Comparison of ENCODE assay signal across 1 mouse cellular context in the genomic region with DNA sequence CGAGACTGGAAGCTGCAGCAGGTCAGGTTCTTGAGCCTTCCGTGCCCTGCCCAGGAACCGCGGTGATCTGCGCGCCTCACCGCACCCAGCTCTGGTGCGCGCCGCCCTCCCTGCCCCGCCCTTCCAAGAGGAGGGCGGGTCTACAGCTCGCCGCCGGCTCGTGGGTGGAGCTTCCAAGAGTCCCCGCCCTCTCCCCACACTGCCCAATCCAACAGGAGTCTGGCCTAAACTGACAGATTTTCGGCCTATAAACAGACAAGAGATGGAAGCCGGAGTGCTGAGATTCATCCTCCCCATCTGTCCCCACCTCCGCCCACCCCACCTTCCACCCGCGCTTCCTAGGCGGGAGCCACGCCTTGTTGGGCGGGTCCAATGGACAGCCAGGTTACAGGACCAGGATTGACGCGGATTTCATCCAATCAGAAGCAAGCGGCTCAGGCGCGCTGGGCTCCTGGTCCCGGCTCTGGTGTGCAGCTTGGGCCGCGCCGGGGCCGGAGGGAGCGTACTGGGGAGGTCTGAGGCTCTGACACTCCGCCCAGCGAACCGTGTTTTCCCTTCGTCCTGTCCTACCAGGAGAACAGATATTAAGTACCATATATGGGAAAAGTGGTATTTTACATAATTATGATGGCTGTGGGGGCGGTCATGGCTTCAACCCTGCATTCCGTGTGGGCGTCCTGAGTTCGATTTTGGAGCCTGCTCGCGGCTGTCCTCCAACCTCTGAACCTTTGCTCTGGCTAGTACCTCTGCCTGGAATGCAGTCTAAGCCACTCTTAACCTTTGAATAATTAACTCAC.
A peak's percentile ranks its signal among the peaks of the same experiment; 100 is the strongest.
TF ChIP-seq lines count a peak whose summit lies in the region.

A gene (minus strand): TSS at position 129 of the 797 bp plus-strand sequence.

TF ChIP-seq in MEL, 35 proteins besides CTCF, POLR2A, EP300 and RAD21 (continued from another document):
- TF ChIP-seq UBTF (IDR thresholded peaks at IDR 0.05; ENCODE audit: borderline replicate concordance, insufficient read depth, low read depth, low read length) (0 out of 2 replicates have a peak, but pooled peaks have one; percentile 39), TCF12 (IDR thresholded peaks at IDR 0.05; ENCODE audit: low read depth, low read length) (peak; percentile 29; the same call in 1 of the 2 replicates), MAFK (IDR thresholded peaks at IDR 0.05; ENCODE audit: borderline replicate concordance, low read depth, low read length) (no peak), HCFC1 (IDR thresholded peaks at IDR 0.05; ENCODE audit: low read depth, low read length) (peak; percentile 68), RCOR1 (IDR thresholded peaks at IDR 0.05; ENCODE audit: low read depth, low read length) (no peak), NELFE (IDR thresholded peaks at IDR 0.05; ENCODE audit: low read depth, low read length) (peak; percentile 80), ZMIZ1 (IDR thresholded peaks at IDR 0.05; ENCODE audit: low read depth, low read length) (peak; percentile 68; the same call in 1 of the 2 replicates), NRF1 (IDR thresholded peaks at IDR 0.05; ENCODE audit: insufficient read depth, low read depth, low read length, poor library complexity, severe bottlenecking) (0 out of 2 replicates have a peak, but pooled peaks have one; percentile 32), USF1 (IDR thresholded peaks at IDR 0.05; ENCODE audit: low read depth, low read length) (no peak), KAT2A (conservative IDR thresholded peaks at IDR 0.05; ENCODE audit: low read depth, low read length) (no peak), JUND (IDR thresholded peaks at IDR 0.05; ENCODE audit: low read depth, low read length) (no peak), MYB (IDR thresholded peaks at IDR 0.05; ENCODE audit: low read depth, low read length) (no peak), POLR2AphosphoS2 (IDR thresholded peaks at IDR 0.05; ENCODE audit: low read length) (peak; percentile 62; the same call in 1 of the 2 replicates)
